Mouse (Mus musculus) brain, embryonic 18.5 days (tissue): ENCODE results near the gene Gm10944.

Source experiments
- DNase-seq: peaks from one replicate; pipeline ENCODE4 v3.0.0-alpha.2; 2012; ENCODE audit warnings: low read depth, low spot score

The Gm10944 gene

GRCm38 (mm10) chr10:10681048-10681447 lies at the start of gene Gm10944:
TSS of gene Gm10944 (plus strand) at chr10:10681348.
- no peak for DNase-seq

- DNase-seq = no peak
Observed at GRCm38 (mm10) chr10:10655991-10656390, 25.2 kb upstream of the Gm10944 start.

GRCm38 (mm10) chr10:10656621-10657020 lies 24.5 kb upstream of the Gm10944 start:
- no peak for DNase-seq

- no peak for DNase-seq
Observed at GRCm38 (mm10) chr10:10659161-10659560, 22.0 kb upstream of the Gm10944 start.

- DNase-seq = no peak
Observed at GRCm38 (mm10) chr10:10659976-10660375, 21.2 kb upstream of the Gm10944 start.

- DNase-seq = no peak
Observed at GRCm38 (mm10) chr10:10688907-10689667, 7.9 kb downstream of the Gm10944 start.

GRCm38 (mm10) chr10:10689668-10690223 lies 8.6 kb downstream of the Gm10944 start:
- DNase-seq = no peak

GRCm38 (mm10) chr10:10697497-10697896 lies 16.3 kb downstream of the Gm10944 start:
- no peak for DNase-seq

- no peak for DNase-seq
Observed at GRCm38 (mm10) chr10:10700903-10701302, 19.8 kb downstream of the Gm10944 start.

GRCm38 (mm10) chr10:10701326-10701725 lies 20.2 kb downstream of the Gm10944 start:
- DNase-seq = peak; percentile 37

GRCm38 (mm10) chr10:10708031-10708430 lies 26.9 kb downstream of the Gm10944 start:
- DNase-seq = no peak

- no peak for DNase-seq
Observed at GRCm38 (mm10) chr10:10710359-10710758, 29.2 kb downstream of the Gm10944 start.

- DNase-seq = no peak
Observed at GRCm38 (mm10) chr10:10710837-10711236, 29.7 kb downstream of the Gm10944 start.

GRCm38 (mm10) chr10:10726501-10726900 lies 45.4 kb downstream of the Gm10944 start:
- no peak for DNase-seq
